Mouse (Mus musculus) adrenal gland (tissue): ENCODE results near the gene Cpt1b.

Experiments used
- intact Hi-C: fragments of 180-260 bp; cut with DNase I; formaldehyde crosslinking; loops from one replicate; pipeline ENCODE4 v1.15.1; 2025

The Cpt1b gene

GRCm38 (mm10) chr15:89434136-89434535 is 8.5 kb upstream of the Cpt1b start:
- intact Hi-C loops, result loop anchor here (5.0 kb wide), 1 partner anchor 57 kb away; the partner anchor contains the start of genes Odf3b and Tymp

GRCm38 (mm10) chr15:89432946-89433345 is 7.3 kb upstream of the Cpt1b start:
- intact Hi-C loops, result loop anchor here (5.0 kb wide), 1 partner anchor 56 kb away; the partner anchor contains the start of genes Odf3b and Tymp

GRCm38 (mm10) chr15:89431806-89432205 is 6.1 kb upstream of the Cpt1b start:
- intact Hi-C loops, result loop anchor here (5.0 kb wide), 1 partner anchor 55 kb away; the partner anchor contains the start of genes Odf3b and Tymp

GRCm38 (mm10) chr15:89431271-89431670 is 5.6 kb upstream of the Cpt1b start:
- intact Hi-C loops, result loop anchor here (5.0 kb wide), 1 partner anchor 54 kb away; the partner anchor contains the start of genes Odf3b and Tymp

GRCm38 (mm10) chr15:89430771-89431170 is 5.1 kb upstream of the Cpt1b start:
- intact Hi-C loops, result loop anchor here (5.0 kb wide), 1 partner anchor 53 kb away; the partner anchor contains the start of genes Odf3b and Tymp

- intact Hi-C loops, result loop anchor here (5.0 kb wide), 1 partner anchor 53 kb away; the partner anchor contains the start of genes Odf3b and Tymp
These were observed 4.7 kb upstream of the Cpt1b start for GRCm38 (mm10) chr15:89430341-89430740.

GRCm38 (mm10) chr15:89429352-89430221 is 3.9 kb upstream of the Cpt1b start, which contains the start of the genes C730034F03Rik, Gm44502 and Chkb:
Gene C730034F03Rik (plus strand): TSS chr15:89429589.
Gene Gm44502 (minus strand): TSS chr15:89429696.
Gene Chkb (minus strand): TSS chr15:89429908.
- intact Hi-C loops, result loop anchor here (5.0 kb wide), 1 partner anchor 52 kb away; the partner anchor contains the start of genes Odf3b and Tymp

- intact Hi-C loops, result no loop called here
These were observed 3.2 kb upstream of the Cpt1b start for GRCm38 (mm10) chr15:89428821-89429351.

GRCm38 (mm10) chr15:89428136-89428790 is 2.6 kb upstream of the Cpt1b start:
- intact Hi-C loops, result no loop called here

DNA sequence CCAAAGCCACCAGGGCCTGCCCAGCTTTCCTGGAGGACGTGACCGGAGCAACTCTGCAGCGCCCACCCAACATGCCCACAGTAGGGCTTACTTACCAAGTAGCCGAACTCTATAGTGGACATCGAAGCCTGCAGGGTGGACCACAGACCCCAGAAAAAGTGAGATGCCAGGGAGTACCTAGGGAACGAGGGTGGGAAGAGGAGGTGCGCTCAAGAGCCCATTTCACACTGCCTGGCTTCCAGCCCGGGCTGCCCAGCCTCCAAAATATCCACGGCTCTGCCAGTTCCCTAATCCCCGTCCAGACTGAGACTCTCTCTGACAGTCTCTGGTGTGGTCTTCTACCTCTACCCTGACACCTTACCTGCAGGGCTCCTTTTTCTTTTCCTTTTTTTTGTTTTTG is 1.1 kb upstream of the Cpt1b start:
- intact Hi-C loops, result no loop called here

DNA sequence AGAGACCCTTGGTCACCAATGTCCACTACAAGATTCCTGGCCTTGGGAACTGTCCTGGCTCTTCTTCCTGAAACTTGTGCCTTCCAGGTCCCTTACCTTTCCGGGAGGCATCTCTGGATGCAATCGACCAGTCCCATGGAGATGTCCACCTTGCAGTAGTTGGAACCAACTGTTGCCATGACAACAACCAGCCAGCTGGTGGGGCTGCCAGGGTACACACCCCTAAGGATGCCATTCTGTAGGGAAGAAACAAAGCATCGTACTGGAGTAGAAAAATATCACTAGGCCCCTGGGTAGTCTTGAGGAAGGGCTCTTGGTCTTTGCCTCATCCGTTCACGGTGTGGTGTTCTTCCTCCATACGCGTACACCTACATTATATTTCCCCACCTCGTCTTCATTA is 1.0 kb downstream of the Cpt1b start:
- intact Hi-C loops, result no loop called here

- intact Hi-C loops, result no loop called here
These were observed 3.7 kb downstream of the Cpt1b start for GRCm38 (mm10) chr15:89421938-89422337.

GRCm38 (mm10) chr15:89415282-89415681 is 10.4 kb downstream of the Cpt1b start:
- intact Hi-C loops, result no loop called here

DNA sequence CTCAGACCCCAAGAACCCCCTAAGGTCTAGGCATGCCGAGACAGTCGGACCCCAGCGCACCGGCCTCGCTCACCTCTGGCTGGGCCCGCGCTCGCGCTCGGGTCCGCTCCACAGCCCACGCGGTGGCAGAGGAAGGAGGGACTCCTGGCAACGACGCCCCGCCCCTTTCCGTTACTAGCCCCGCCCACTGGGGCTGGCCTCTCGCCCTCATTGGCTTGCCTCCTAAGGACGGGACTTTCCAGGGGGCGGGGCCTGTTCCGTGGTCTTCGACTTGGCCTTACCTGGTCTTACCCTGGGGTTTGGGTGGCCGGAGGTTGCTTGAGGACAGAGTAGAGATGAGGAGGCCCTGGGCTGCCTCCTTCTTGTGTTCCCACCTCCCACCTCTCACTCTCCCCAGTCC is 15.5 kb downstream of the Cpt1b start, which contains the start of gene Syce3:
Syce3 (minus strand) TSS at position 386 of the 400 bp plus-strand sequence.
- intact Hi-C loops, result no loop called here

DNA sequence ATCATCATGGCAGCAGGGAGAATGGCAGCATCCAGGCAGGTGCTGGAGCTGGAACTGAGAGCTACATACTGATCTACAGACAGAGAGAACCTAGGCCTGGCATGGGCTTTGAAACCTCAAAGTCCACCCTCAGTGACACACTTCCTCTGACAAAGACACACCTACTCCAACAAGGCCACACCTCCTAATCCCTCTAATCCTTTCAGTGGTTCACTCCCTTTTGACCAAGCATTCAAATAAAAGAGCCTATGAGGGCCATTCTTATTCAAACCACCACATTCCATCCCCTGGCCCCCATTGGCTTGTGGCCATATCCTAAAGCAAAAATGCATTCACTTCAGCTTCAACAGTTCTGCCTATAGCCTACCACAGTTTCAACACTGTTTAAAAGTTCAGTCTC is 19.0 kb downstream of the Cpt1b start:
- intact Hi-C loops, result no loop called here

DNA sequence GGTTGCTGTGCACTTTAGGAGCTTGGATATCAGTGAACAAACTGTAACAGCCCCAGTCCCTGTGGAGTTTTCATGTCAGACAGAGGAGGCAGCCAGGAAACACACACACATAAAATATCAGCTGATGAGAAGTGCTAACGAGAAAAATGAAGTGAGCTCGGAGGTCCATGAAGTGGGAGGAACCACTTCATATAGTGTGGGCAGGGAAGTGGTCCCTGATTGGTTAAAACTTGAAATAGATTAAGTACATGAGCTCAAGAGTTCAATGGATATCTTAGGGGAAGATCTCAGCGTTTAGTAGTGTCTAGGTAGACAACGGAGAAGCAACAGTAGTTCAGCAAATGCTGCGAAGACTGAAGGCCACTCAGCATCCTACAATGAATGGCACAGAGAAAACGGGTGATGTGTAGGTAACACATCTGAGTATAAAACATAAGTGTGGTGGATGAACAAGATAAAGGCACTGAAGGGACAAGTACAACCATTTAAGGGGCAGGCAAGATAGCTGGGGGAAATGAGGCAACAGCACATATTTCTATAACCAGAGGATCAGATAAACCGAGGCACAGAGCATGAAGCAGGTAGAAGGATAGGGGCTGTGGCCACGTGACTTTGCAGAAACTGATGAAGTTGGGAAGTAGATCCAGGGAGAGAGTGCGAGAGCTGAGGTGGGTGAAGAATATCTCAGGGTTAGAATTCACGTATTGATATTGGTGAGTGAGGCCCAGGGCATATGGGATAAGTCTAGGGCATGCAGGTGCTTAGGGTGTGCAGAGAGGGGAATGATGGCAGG is 20.6 kb downstream of the Cpt1b start:
- intact Hi-C loops, result no loop called here

- intact Hi-C loops, result no loop called here
These were observed 23.2 kb downstream of the Cpt1b start for GRCm38 (mm10) chr15:89402471-89402870.

GRCm38 (mm10) chr15:89399716-89400115 is 25.9 kb downstream of the Cpt1b start:
- intact Hi-C loops, result no loop called here

DNA sequence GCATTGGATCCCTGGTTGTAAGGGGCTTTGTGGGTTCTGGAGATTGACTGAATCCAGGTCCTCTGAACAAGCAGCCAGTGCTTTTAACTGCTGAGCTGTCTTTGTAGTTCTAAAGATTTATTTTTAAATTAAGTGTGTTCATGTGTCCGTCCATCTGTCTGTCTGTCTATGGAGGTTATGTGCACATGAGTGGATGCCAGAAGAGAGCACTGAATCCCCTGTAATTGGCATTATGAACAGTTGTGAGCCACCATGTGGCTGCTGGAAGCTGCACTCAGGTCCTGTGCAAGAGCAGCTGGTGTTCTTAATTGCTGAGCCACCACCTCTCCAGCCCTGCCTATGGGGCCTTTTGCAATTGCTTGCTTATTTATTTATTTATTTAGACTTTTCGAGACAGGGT is 27.5 kb downstream of the Cpt1b start:
- intact Hi-C loops, result no loop called here

GRCm38 (mm10) chr15:89396883-89397282 is 28.8 kb downstream of the Cpt1b start:
- intact Hi-C loops, result no loop called here

GRCm38 (mm10) chr15:89390081-89390480 is 35.6 kb downstream of the Cpt1b start:
- intact Hi-C loops, result no loop called here
